ENCODE assay signal across 22 mouse cellular contexts in genomic region chr5:58599876-58600275, GRCm38 (mm10).
DNase-seq lines count a peak whose midpoint lies in the region; ATAC-seq and TF ChIP-seq lines count a peak whose summit lies in the region.
"Had no signal": no experiment of that assay in that cellular context is flagged by ENCODE, and none has a peak within 500 bp of the region (broad histone marks: within the 10 kb centered on the region; RNA-seq: fewer than 3 reads in every experiment).

No protein-coding gene starts in this region.

- TF ChIP-seq EP300 in CH12.LX (IDR thresholded peaks at IDR 0.05; ENCODE audit: low read length) = no peak; the same call in 1 of the 2 replicates
- TF ChIP-seq EP300 in stomach, postnatal 0 days (optimal IDR thresholded peaks at IDR 0.05) = no peak

- H3K79me2 ChIP-seq in CH12.LX (replicated peaks; ENCODE audit: control insufficient read depth, extremely low read depth, insufficient read depth, poor library complexity, severe bottlenecking) = no peaks in the 10 kb centered on the region

- no peak overlapping the region for H3K27ac ChIP-seq in CH12.LX (ENCODE audit: insufficient read depth, low read depth)
- H3K27ac ChIP-seq in embryonic fibroblast, embryonic 13.5 days (ENCODE audit: insufficient read depth, low read length) = peak overlapping the region; percentile 76
- no peak overlapping the region for H3K27ac ChIP-seq in stomach, postnatal 0 days (replicated peaks)
- H3K27ac ChIP-seq: forebrain, embryonic 12.5 days; forebrain, embryonic 15.5 days; heart, adult 2 months; heart, embryonic 10.5 days; hindbrain, embryonic 13.5 days had no signal

- no peak overlapping the region for H3K4me3 ChIP-seq in CH12.LX (replicated peaks in 1 of 3; ENCODE audit: low read depth in 2 of 3, low read length in 2 of 3, poor library complexity in 1 of 3)
- no peak overlapping the region for H3K4me3 ChIP-seq in embryonic fibroblast, embryonic 13.5 days (ENCODE audit: insufficient read depth, low read length)
- no peak overlapping the region for H3K4me3 ChIP-seq in stomach, postnatal 0 days (ENCODE audit: low read depth, low read length)
- H3K4me3 ChIP-seq: forebrain, embryonic 12.5 days; forebrain, embryonic 15.5 days; heart, adult 2 months; heart, embryonic 10.5 days; hindbrain, embryonic 13.5 days had no signal

- dilution Hi-C loops in CH12.LX (cut with MboI; ENCODE audit: extremely low pct_ligation_motif_present, extremely low pct_unique_long_range_greater_than_20kb, low sequenced_read_pairs) = no loop called here

- H3K9ac ChIP-seq in CH12.LX (ENCODE audit: insufficient read depth, low read depth) = no peak overlapping the region
- H3K9ac ChIP-seq in stomach, postnatal 0 days (ENCODE audit: low read length) = no peak overlapping the region
- H3K9ac ChIP-seq: forebrain, embryonic 12.5 days; forebrain, embryonic 15.5 days; hindbrain, embryonic 13.5 days had no signal

- no peak for ATAC-seq in stomach, postnatal 0 days (ENCODE audit: low FRiP score, low TSS enrichment)
- ATAC-seq: CD4-positive, CD25-positive, alpha-beta regulatory T cell, adult 4 months; forebrain, embryonic 15.5 days; hindbrain, embryonic 16.5 days; inflammation-experienced regulatory T-cells, adult 6 months; intestine, embryonic 16.5 days had no signal

- in situ Hi-C loops in CH12.LX (cut with MboI; ENCODE audit: low pct_ligation_motif_present, low pct_unique_long_range_greater_than_20kb, low sequenced_read_pairs) = no loop called here

- H3K4me2 ChIP-seq in CH12.LX (ENCODE audit: insufficient read depth, low read depth, poor library complexity, severe bottlenecking) = no peak overlapping the region
- H3K4me2 ChIP-seq in stomach, postnatal 0 days (replicated peaks; ENCODE audit: low read depth) = no peak overlapping the region
- H3K4me2 ChIP-seq: forebrain, embryonic 12.5 days; forebrain, embryonic 15.5 days; hindbrain, embryonic 13.5 days had no signal

- DNase-seq in 416B (ENCODE audit: low read depth) (peak; percentile 60), CH12.LX (ENCODE audit: extremely low read depth) (no peak)
- no peak for DNase-seq in left cerebral cortex, postnatal 14 days (ENCODE audit: low spot score in 2 of 2)
- DNase-seq in stomach, postnatal 0 days (ENCODE audit: low spot score) = no peak
- no peak for DNase-seq in ovary, postnatal 14 days (ENCODE audit: low spot score)
- DNase-seq: adrenal gland, adult 2 months; adrenal gland, postnatal 14 days; cerebellum, adult 11-12 months; cerebellum, adult 8-10 months; cerebellum, postnatal 10 days; gastrocnemius, postnatal 25 days; heart, adult 2 months; kidney, adult 18-20 months had no signal

- peaks cover 12% of the 10 kb centered on the region for H3K9me3 ChIP-seq in CH12.LX (replicated peaks; ENCODE audit: low read length)
- no peaks in the 10 kb centered on the region for H3K9me3 ChIP-seq in stomach, postnatal 0 days (ENCODE audit: control insufficient read depth, low read length)
- H3K9me3 ChIP-seq: forebrain, embryonic 12.5 days; forebrain, embryonic 15.5 days; heart, embryonic 10.5 days; hindbrain, embryonic 13.5 days had no signal

- TF ChIP-seq POLR2A in CH12.LX (IDR thresholded peaks at IDR 0.05; ENCODE audit: low read depth, low read length) = no peak
- TF ChIP-seq POLR2A in embryonic fibroblast, embryonic 13.5 days (IDR thresholded peaks at IDR 0.05; ENCODE audit: low read depth, low read length) = no peak

- H3K36me3 ChIP-seq in CH12.LX (replicated peaks in 1 of 2; ENCODE audit: control insufficient read depth in 1 of 2, insufficient read depth in 1 of 2, low read length in 1 of 2) = no peaks in the 10 kb centered on the region
- no peaks in the 10 kb centered on the region for H3K36me3 ChIP-seq in stomach, postnatal 0 days (ENCODE audit: control insufficient read depth, insufficient read depth, low read length)
- H3K36me3 ChIP-seq: forebrain, embryonic 12.5 days; forebrain, embryonic 15.5 days; heart, embryonic 10.5 days; hindbrain, embryonic 13.5 days had no signal

- 61% methylated on average over 1 of the region's 1 CpGs for WGBS in stomach, postnatal 0 days

- no peaks in the 10 kb centered on the region for H3K4me1 ChIP-seq in CH12.LX (ENCODE audit: control insufficient read depth in 1 of 2, insufficient read depth in 2 of 2)
- no peaks in the 10 kb centered on the region for H3K4me1 ChIP-seq in embryonic fibroblast, embryonic 13.5 days (ENCODE audit: control insufficient read depth, insufficient read depth, low read length)
- no peaks in the 10 kb centered on the region for H3K4me1 ChIP-seq in stomach, postnatal 0 days (replicated peaks; ENCODE audit: control insufficient read depth, insufficient read depth)
- H3K4me1 ChIP-seq: forebrain, embryonic 12.5 days; forebrain, embryonic 15.5 days; heart, embryonic 10.5 days; hindbrain, embryonic 13.5 days had no signal

- no peaks in the 10 kb centered on the region for H3K27me3 ChIP-seq in CH12.LX (replicated peaks)
- H3K27me3 ChIP-seq in stomach, postnatal 0 days (ENCODE audit: control insufficient read depth, insufficient read depth, low read length) = no peaks in the 10 kb centered on the region
- H3K27me3 ChIP-seq: forebrain, embryonic 12.5 days; forebrain, embryonic 15.5 days; hindbrain, embryonic 13.5 days had no signal

- no peak for TF ChIP-seq RAD21 in CH12.LX (IDR thresholded peaks at IDR 0.05; ENCODE audit: low read depth, low read length)

- no peak for TF ChIP-seq CTCF in CH12.LX (conservative IDR thresholded peaks at IDR 0.05 in 1 of 2, IDR thresholded peaks at IDR 0.05 in 1 of 2; ENCODE audit: low read depth in 2 of 2, low read length in 2 of 2)
- TF ChIP-seq CTCF in embryonic fibroblast, embryonic 13.5 days (IDR thresholded peaks at IDR 0.05; ENCODE audit: borderline replicate concordance, insufficient read depth, low read length) = no peak
- no peak for TF ChIP-seq CTCF in stomach, postnatal 0 days (IDR thresholded peaks at IDR 0.05; ENCODE audit: low read depth)

- intact Hi-C loops in left cerebral cortex, postnatal 14 days (cut with DNase I) = no loop called here

TF ChIP-seq in CH12.LX, 34 proteins besides CTCF, POLR2A, EP300 and RAD21:
- TF ChIP-seq IRF4 (IDR thresholded peaks at IDR 0.05; ENCODE audit: low read depth, low read length) (peak; percentile 26; the same call in 1 of the 2 replicates), NELFE (IDR thresholded peaks at IDR 0.05; ENCODE audit: low read depth, low read length) (no peak), MAX (IDR thresholded peaks at IDR 0.05; ENCODE audit: low read length) (no peak), BHLHE40 (IDR thresholded peaks at IDR 0.05; ENCODE audit: low read depth, low read length) (no peak), MAFK (IDR thresholded peaks at IDR 0.05; ENCODE audit: insufficient replicate concordance, low read length) (peak; percentile 5; the same call in 1 of the 2 replicates), KAT2A (IDR thresholded peaks at IDR 0.05; ENCODE audit: insufficient replicate concordance, low read length) (no peak)
